Mouse (Mus musculus): ENCODE data around the gene Atp13a3. TPM values are rescaled to one million over a fixed set of nuclear protein-coding genes. Genes with fewer than 3 reads are reported as not detected.

Atp13a3 gene
- polyA plus RNA-seq, 2 experiments: 8.7 to 14.8 TPM

- Histone ChIP-seq H3K27ac (no peak overlapping the region), H3K4me3 (ENCODE audit: insufficient read depth in 1 of 2, low read depth in 2 of 2, low read length in 2 of 2) (no peak overlapping the region), H3K9me3 (ENCODE audit: control insufficient read depth, low read length) (no peaks in the 10 kb centered on the region), H3K27me3 (ENCODE audit: control insufficient read depth, insufficient read depth, low read length) (no peaks in the 10 kb centered on the region), H3K4me1 (replicated peaks; ENCODE audit: control insufficient read depth in 2 of 2, insufficient read depth in 2 of 2, low read length in 1 of 2) (peaks cover 8 to 26% of the 10 kb centered on the region in 2 experiments), H3K9ac (replicated peaks) (no peak overlapping the region), H3K36me3 (replicated peaks; ENCODE audit: control insufficient read depth, insufficient read depth, low read depth) (no peaks in the 10 kb centered on the region), H3K4me2 (ENCODE audit: low read depth) (no peak overlapping the region)
- TF ChIP-seq EP300 (IDR thresholded peaks at IDR 0.05; ENCODE audit: low read depth) (no peak), CTCF (IDR thresholded peaks at IDR 0.05; ENCODE audit: low read depth) (no peak)
- WGBS (ENCODE audit: insufficient replicate concordance): 42% methylated on average over 5 of the region's 5 CpGs
- ATAC-seq (ENCODE audit: insufficient read depth): no peak
- DNase-seq (ENCODE audit: low read depth in 3 of 3, low spot score in 3 of 3): no peak
These were observed 18.3 kb upstream of the Atp13a3 start for GRCm38 (mm10) chr16:30424053-30424452.

GRCm38 (mm10) chr16:30416707-30417106, 10.9 kb upstream of the Atp13a3 start:
- no peak for ATAC-seq (ENCODE audit: insufficient read depth)
- no peaks in the 10 kb centered on the region for H3K27me3 ChIP-seq (ENCODE audit: control insufficient read depth, insufficient read depth, low read length)

GRCm38 (mm10) chr16:30416284-30416683, 10.5 kb upstream of the Atp13a3 start:
- no peak overlapping the region for H3K27ac ChIP-seq

More at GRCm38 (mm10) chr16:30416707-30417106, 10.9 kb upstream of the Atp13a3 start:
- no peak overlapping the region for H3K9ac ChIP-seq (replicated peaks)
- no peak overlapping the region for H3K27ac ChIP-seq
- peaks cover 0 to 3% of the 10 kb centered on the region in 2 experiments; a peak in 1 of 4 replicates for H3K4me1 ChIP-seq (replicated peaks; ENCODE audit: control insufficient read depth in 2 of 2, insufficient read depth in 2 of 2, low read length in 1 of 2)
- TF ChIP-seq CTCF (IDR thresholded peaks at IDR 0.05; ENCODE audit: low read depth): no peak
- no peak for TF ChIP-seq EP300 (IDR thresholded peaks at IDR 0.05; ENCODE audit: low read depth)
- H3K9me3 ChIP-seq (ENCODE audit: control insufficient read depth, low read length): no peaks in the 10 kb centered on the region
- DNase-seq (ENCODE audit: low read depth in 3 of 3, low spot score in 3 of 3): no peak
- H3K36me3 ChIP-seq (replicated peaks; ENCODE audit: control insufficient read depth, insufficient read depth, low read depth): no peaks in the 10 kb centered on the region
- H3K4me2 ChIP-seq (ENCODE audit: low read depth): no peak overlapping the region
- H3K4me3 ChIP-seq (ENCODE audit: insufficient read depth in 1 of 2, low read depth in 2 of 2, low read length in 2 of 2): no peak overlapping the region
- WGBS (ENCODE audit: insufficient replicate concordance): 75% methylated on average over 2 of the region's 2 CpGs

GRCm38 (mm10) chr16:30412680-30413079, 6.9 kb upstream of the Atp13a3 start:
- Histone ChIP-seq H3K9ac (replicated peaks) (no peak overlapping the region), H3K4me2 (ENCODE audit: low read depth) (no peak overlapping the region), H3K4me3 (ENCODE audit: insufficient read depth in 1 of 2, low read depth in 2 of 2, low read length in 2 of 2) (no peak overlapping the region), H3K27ac (no peak overlapping the region), H3K9me3 (ENCODE audit: control insufficient read depth, low read length) (no peaks in the 10 kb centered on the region), H3K36me3 (replicated peaks; ENCODE audit: control insufficient read depth, insufficient read depth, low read depth) (no peaks in the 10 kb centered on the region), H3K4me1 (replicated peaks; ENCODE audit: control insufficient read depth in 2 of 2, insufficient read depth in 2 of 2, low read length in 1 of 2) (peaks cover 12 to 14% of the 10 kb centered on the region in 2 experiments), H3K27me3 (ENCODE audit: control insufficient read depth, insufficient read depth, low read length) (no peaks in the 10 kb centered on the region)
- DNase-seq (ENCODE audit: low read depth in 3 of 3, low spot score in 3 of 3) (no peak), ATAC-seq (ENCODE audit: insufficient read depth) (no peak)
- TF ChIP-seq EP300 (IDR thresholded peaks at IDR 0.05; ENCODE audit: low read depth) (no peak), CTCF (IDR thresholded peaks at IDR 0.05; ENCODE audit: low read depth) (no peak)
- WGBS (ENCODE audit: insufficient replicate concordance): 55% methylated on average over 3 of the region's 3 CpGs

More at GRCm38 (mm10) chr16:30416284-30416683, 10.5 kb upstream of the Atp13a3 start:
- Histone ChIP-seq H3K4me2 (ENCODE audit: low read depth) (no peak overlapping the region), H3K9me3 (ENCODE audit: control insufficient read depth, low read length) (no peaks in the 10 kb centered on the region), H3K36me3 (replicated peaks; ENCODE audit: control insufficient read depth, insufficient read depth, low read depth) (no peaks in the 10 kb centered on the region), H3K27me3 (ENCODE audit: control insufficient read depth, insufficient read depth, low read length) (no peaks in the 10 kb centered on the region), H3K4me1 (replicated peaks; ENCODE audit: control insufficient read depth in 2 of 2, insufficient read depth in 2 of 2, low read length in 1 of 2) (peaks cover 1 to 3% of the 10 kb centered on the region in 2 experiments; a peak in 2 of 4 replicates), H3K4me3 (ENCODE audit: insufficient read depth in 1 of 2, low read depth in 2 of 2, low read length in 2 of 2) (no peak overlapping the region), H3K9ac (replicated peaks) (no peak overlapping the region)
- WGBS (ENCODE audit: insufficient replicate concordance): 53% methylated on average over 5 of the region's 5 CpGs
- DNase-seq (ENCODE audit: low read depth in 3 of 3, low spot score in 3 of 3) (no peak), ATAC-seq (ENCODE audit: insufficient read depth) (no peak)
- no peak for TF ChIP-seq EP300 (IDR thresholded peaks at IDR 0.05; ENCODE audit: low read depth)
- TF ChIP-seq CTCF (IDR thresholded peaks at IDR 0.05; ENCODE audit: low read depth): no peak

- DNase-seq (ENCODE audit: low read depth in 3 of 3, low spot score in 3 of 3) (no peak), ATAC-seq (ENCODE audit: insufficient read depth) (no peak)
- peaks cover 25 to 28% of the 10 kb centered on the region in 2 experiments for H3K4me1 ChIP-seq (replicated peaks; ENCODE audit: control insufficient read depth in 2 of 2, insufficient read depth in 2 of 2, low read length in 1 of 2)
- WGBS (ENCODE audit: insufficient replicate concordance): 32% methylated on average over 4 of the region's 4 CpGs
- no peaks in the 10 kb centered on the region for H3K9me3 ChIP-seq (ENCODE audit: control insufficient read depth, low read length)
- no peak overlapping the region for H3K27ac ChIP-seq
- TF ChIP-seq CTCF (IDR thresholded peaks at IDR 0.05; ENCODE audit: low read depth) (no peak), EP300 (IDR thresholded peaks at IDR 0.05; ENCODE audit: low read depth) (no peak)
- H3K27me3 ChIP-seq (ENCODE audit: control insufficient read depth, insufficient read depth, low read length): no peaks in the 10 kb centered on the region
- no peaks in the 10 kb centered on the region for H3K36me3 ChIP-seq (replicated peaks; ENCODE audit: control insufficient read depth, insufficient read depth, low read depth)
- no peak overlapping the region for H3K4me3 ChIP-seq (ENCODE audit: insufficient read depth in 1 of 2, low read depth in 2 of 2, low read length in 2 of 2)
- H3K4me2 ChIP-seq (ENCODE audit: low read depth): no peak overlapping the region
- H3K9ac ChIP-seq (replicated peaks): no peak overlapping the region
These were observed 5.1 kb upstream of the Atp13a3 start for GRCm38 (mm10) chr16:30410914-30411313.

All from liver, embryonic 14.5 days (tissue).